Mouse (Mus musculus) liver, embryonic 12.5 days (tissue): Measurements from ENCODE around the gene Itga8. TPM values are rescaled to one million over a fixed set of nuclear protein-coding genes. Genes with fewer than 3 reads are reported as not detected.

ENCODE experiments used
- ATAC-seq: fragments of 200-750 bp; cut with Nextera tagmentation; 2 replicates; pipeline ENCODE4 v1.8.0; 2017; ENCODE audit warnings: moderate number of reproducible peaks, mild to moderate bottlenecking, moderate library complexity
- H3K27ac ChIP-seq: fragments of 300-500 bp; sonication (generic); 2 replicates; pipeline ENCODE4 v1.5.1; 2016; ENCODE audit warnings: mild to moderate bottlenecking
- H3K27me3 ChIP-seq: fragments of 300-500 bp; sonication (generic); replicated peaks from 2 replicates; pipeline ENCODE4 v1.6.1; 2016; ENCODE audit warnings: mild to moderate bottlenecking, moderate library complexity
- H3K36me3 ChIP-seq: fragments of 300-500 bp; sonication (generic); 2 replicates; pipeline ENCODE4 v1.6.1; 2016; ENCODE audit warnings: mild to moderate bottlenecking, moderate library complexity
- H3K4me1 ChIP-seq: fragments of 300-500 bp; sonication (generic); 2 replicates; pipeline ENCODE4 v1.6.1; 2016
- H3K4me2 ChIP-seq: fragments of 300-500 bp; sonication (generic); 2 replicates; pipeline ENCODE4 v1.6.1; 2016; ENCODE audit warnings: mild to moderate bottlenecking, moderate library complexity
- H3K4me3 ChIP-seq: fragments of 300-500 bp; sonication (generic); 2 replicates; pipeline ENCODE4 v1.5.1; 2016; ENCODE audit warnings: mild to moderate bottlenecking, moderate library complexity
- H3K9ac ChIP-seq: fragments of 300-500 bp; sonication (generic); 2 replicates; pipeline ENCODE4 v1.6.1; 2016; ENCODE audit warnings: mild to moderate bottlenecking, moderate library complexity
- H3K9me3 ChIP-seq: fragments of 300-500 bp; sonication (generic); replicated peaks from 2 replicates; pipeline ENCODE4 v1.6.1; 2016; ENCODE audit warnings: mild to moderate bottlenecking, moderate library complexity
- WGBS: fragments of 180-500 bp; shearing (Covaris S2); methylation state at CpG from one replicate; pipeline ENCODE4 v1.1.7; 2016; ENCODE audit not compliant: insufficient replicate concordance; 5-methylcytosine and 5-hydroxymethylcytosine counted together
- polyA plus RNA-seq: library from polyadenylated mRNA; unstranded; fragments of >200 nt; fragmentation: Nextera tagmentation; extraction: Ambion mirVana; gene quantifications from 2 replicates; pipeline ENCODE4 v1.2.1, GENCODE M21; 2016

The Itga8 gene
- polyA plus RNA-seq, result 3.9 and 4.5 TPM in 2 replicates

DNA sequence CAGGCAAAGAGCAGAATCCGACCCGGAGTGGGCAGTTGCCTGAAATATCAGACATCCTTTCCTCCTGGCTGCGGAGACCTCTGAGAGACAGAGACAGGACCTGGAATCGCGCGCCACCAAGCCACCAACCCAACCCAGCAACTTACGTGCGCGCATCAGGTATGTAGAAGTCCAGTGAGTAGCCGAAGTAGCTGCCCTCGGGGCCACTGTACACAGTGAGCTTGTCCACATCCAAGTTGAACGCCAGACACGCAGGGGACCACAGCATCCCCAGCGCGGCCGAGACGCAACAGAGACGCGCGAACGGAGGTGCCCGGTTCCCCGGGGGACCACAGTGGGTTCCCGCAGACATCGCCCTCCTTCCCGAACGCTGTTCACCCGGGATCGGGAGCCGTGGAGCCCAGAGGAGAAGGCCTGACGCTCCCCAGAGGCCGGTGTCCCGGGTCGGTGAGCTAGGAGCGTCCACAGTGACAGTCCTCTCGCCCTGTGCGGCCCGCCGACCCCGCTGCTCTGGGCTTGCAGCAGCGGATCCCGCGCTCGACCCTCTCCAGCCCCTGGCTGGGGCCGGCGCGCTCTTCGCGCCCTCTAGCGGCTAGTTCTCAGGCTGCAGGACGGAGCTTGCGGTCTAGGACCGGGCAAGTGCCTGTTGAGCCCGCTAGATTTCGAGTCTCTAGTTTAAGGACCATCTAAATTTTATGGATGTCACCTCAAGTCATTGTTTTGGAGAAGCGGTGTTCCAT, at the start of gene Itga8:
Gene Itga8 (minus strand): TSS at position 492 of the 740 bp plus-strand sequence.
- H3K27ac ChIP-seq, result no peak within 1 kb of the TSS
- 2% methylated on average over 56 of the region's 56 CpGs for WGBS
- peak within 1 kb of the TSS; percentile 58; the same call in 1 of the 2 replicates for H3K9ac ChIP-seq

GRCm38 (mm10) chr2:12348914-12349313, 47.2 kb upstream of the Itga8 start:
- 59% methylated on average over 2 of the region's 2 CpGs for WGBS
- Histone ChIP-seq H3K36me3 (peaks cover 53% of the 10 kb centered on the region), H3K9ac (no peak overlapping the region), H3K27ac (no peak overlapping the region), H3K4me3 (no peak overlapping the region), H3K9me3 (no peaks in the 10 kb centered on the region), H3K27me3 (no peaks in the 10 kb centered on the region), H3K4me2 (no peak overlapping the region), H3K4me1 (no peaks in the 10 kb centered on the region)
- no peak for ATAC-seq

More for the DNA sequence above, at the start of gene Itga8:
- H3K4me3 ChIP-seq, result peak within 1 kb of the TSS; percentile 60
- H3K36me3 ChIP-seq, result no peaks in the 10 kb centered on the region
- no peaks in the 10 kb centered on the region for H3K4me1 ChIP-seq
- peak within 1 kb of the TSS; percentile 89 for H3K4me2 ChIP-seq
- ATAC-seq, result peak; percentile 88
- no peaks in the 10 kb centered on the region for H3K9me3 ChIP-seq
- H3K27me3 ChIP-seq, result peaks cover 58% of the 10 kb centered on the region

- H3K4me1 ChIP-seq, result peaks cover 12% of the 10 kb centered on the region
- H3K27me3 ChIP-seq, result no peaks in the 10 kb centered on the region
- no peak overlapping the region for H3K4me3 ChIP-seq
- no peak for ATAC-seq
- H3K4me2 ChIP-seq, result no peak overlapping the region
- WGBS, result 64% methylated on average over 2 of the region's 2 CpGs
- 0 out of 2 replicates have a peak, but pooled peaks cover 3% of the 10 kb centered on the region for H3K9me3 ChIP-seq
- no peak overlapping the region for H3K27ac ChIP-seq
- H3K36me3 ChIP-seq, result no peaks in the 10 kb centered on the region
- no peak overlapping the region for H3K9ac ChIP-seq
Observed at GRCm38 (mm10) chr2:12331962-12332361, 30.2 kb upstream of the Itga8 start.

- Histone ChIP-seq H3K4me1 (peaks cover 14% of the 10 kb centered on the region), H3K4me3 (no peak overlapping the region), H3K4me2 (no peak overlapping the region), H3K27ac (no peak overlapping the region), H3K27me3 (no peaks in the 10 kb centered on the region), H3K9me3 (no peaks in the 10 kb centered on the region), H3K36me3 (no peaks in the 10 kb centered on the region), H3K9ac (no peak overlapping the region)
- 71% methylated on average over 2 of the region's 2 CpGs for WGBS
- ATAC-seq, result no peak
Observed at GRCm38 (mm10) chr2:12329620-12330019, 27.9 kb upstream of the Itga8 start.

GRCm38 (mm10) chr2:12329068-12329407, 27.3 kb upstream of the Itga8 start:
- Histone ChIP-seq H3K9me3 (no peaks in the 10 kb centered on the region), H3K27ac (no peak overlapping the region), H3K4me3 (no peak overlapping the region), H3K4me2 (no peak overlapping the region), H3K4me1 (peaks cover 14% of the 10 kb centered on the region), H3K9ac (no peak overlapping the region), H3K27me3 (no peaks in the 10 kb centered on the region), H3K36me3 (no peaks in the 10 kb centered on the region)
- no peak for ATAC-seq
- 55% methylated on average over 5 of the region's 5 CpGs for WGBS

GRCm38 (mm10) chr2:12328355-12329067, 26.8 kb upstream of the Itga8 start:
- H3K27ac ChIP-seq, result no peak overlapping the region
- WGBS, result 47% methylated on average over 8 of the region's 8 CpGs
- H3K9me3 ChIP-seq, result no peaks in the 10 kb centered on the region
- no peak for ATAC-seq
- H3K4me1 ChIP-seq, result peaks cover 14% of the 10 kb centered on the region
- H3K9ac ChIP-seq, result no peak overlapping the region
- H3K4me2 ChIP-seq, result peak overlapping the region; percentile 73; the same call in 1 of the 2 replicates
- no peaks in the 10 kb centered on the region for H3K27me3 ChIP-seq
- no peak overlapping the region for H3K4me3 ChIP-seq
- no peaks in the 10 kb centered on the region for H3K36me3 ChIP-seq

GRCm38 (mm10) chr2:12327691-12328354, 26.1 kb upstream of the Itga8 start:
- H3K9ac ChIP-seq, result peak overlapping the region; percentile 28; the same call in 1 of the 2 replicates
- H3K4me2 ChIP-seq, result peak overlapping the region; percentile 73
- H3K4me1 ChIP-seq, result peaks cover 14% of the 10 kb centered on the region
- 37% methylated on average over 11 of the region's 11 CpGs for WGBS
- H3K36me3 ChIP-seq, result no peaks in the 10 kb centered on the region
- H3K4me3 ChIP-seq, result peak overlapping the region; percentile 53
- ATAC-seq, result peak; percentile 44; the same call in 1 of the 2 replicates
- no peaks in the 10 kb centered on the region for H3K27me3 ChIP-seq
- H3K9me3 ChIP-seq, result no peaks in the 10 kb centered on the region
- H3K27ac ChIP-seq, result no peak overlapping the region

- Histone ChIP-seq H3K36me3 (no peaks in the 10 kb centered on the region), H3K27ac (no peak overlapping the region), H3K9ac (peak overlapping the region; percentile 28; the same call in 1 of the 2 replicates), H3K4me3 (peak overlapping the region; percentile 53), H3K4me2 (peak overlapping the region; percentile 73), H3K4me1 (peaks cover 14% of the 10 kb centered on the region), H3K27me3 (no peaks in the 10 kb centered on the region), H3K9me3 (no peaks in the 10 kb centered on the region)
- ATAC-seq, result peak; percentile 81
- WGBS, result 13% methylated on average over 10 of the region's 10 CpGs
Observed at GRCm38 (mm10) chr2:12327216-12327615, 25.5 kb upstream of the Itga8 start.

DNA sequence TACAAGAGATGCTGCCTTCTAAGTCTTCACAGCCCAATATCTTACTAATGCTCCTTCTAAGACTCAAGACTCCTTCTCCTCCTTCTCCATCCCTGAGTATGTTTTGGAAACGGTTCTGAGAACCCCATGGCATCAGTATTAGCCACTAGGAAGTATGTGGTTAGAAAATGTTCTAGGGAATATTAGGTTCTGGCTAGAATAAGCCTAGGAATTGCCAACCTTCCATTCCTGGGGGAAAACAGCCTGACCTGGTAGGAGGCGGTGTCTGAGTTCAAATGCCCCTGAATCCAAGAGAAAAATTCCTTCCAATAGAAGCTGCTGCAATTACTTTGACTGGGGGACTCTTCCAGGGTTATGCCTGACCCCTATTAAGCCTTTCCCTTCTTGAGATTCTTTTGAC, 24.1 kb upstream of the Itga8 start:
- Histone ChIP-seq H3K36me3 (no peaks in the 10 kb centered on the region), H3K4me3 (no peak overlapping the region), H3K9ac (no peak overlapping the region), H3K9me3 (no peaks in the 10 kb centered on the region), H3K4me2 (no peak overlapping the region), H3K27ac (no peak overlapping the region), H3K27me3 (no peaks in the 10 kb centered on the region), H3K4me1 (peaks cover 14% of the 10 kb centered on the region)
- 58% methylated on average over 2 of the region's 2 CpGs for WGBS
- no peak for ATAC-seq

GRCm38 (mm10) chr2:12325417-12325816, 23.7 kb upstream of the Itga8 start:
- no peak overlapping the region for H3K4me2 ChIP-seq
- H3K9ac ChIP-seq, result no peak overlapping the region
- H3K27me3 ChIP-seq, result no peaks in the 10 kb centered on the region
- peaks cover 14% of the 10 kb centered on the region for H3K4me1 ChIP-seq
- no peak overlapping the region for H3K4me3 ChIP-seq
- no peaks in the 10 kb centered on the region for H3K36me3 ChIP-seq
- no peaks in the 10 kb centered on the region for H3K9me3 ChIP-seq
- ATAC-seq, result no peak
- no peak overlapping the region for H3K27ac ChIP-seq
- 80% methylated on average over 6 of the region's 6 CpGs for WGBS

GRCm38 (mm10) chr2:12320914-12321313, 19.2 kb upstream of the Itga8 start:
- no peak overlapping the region for H3K27ac ChIP-seq
- no peak for ATAC-seq

DNA sequence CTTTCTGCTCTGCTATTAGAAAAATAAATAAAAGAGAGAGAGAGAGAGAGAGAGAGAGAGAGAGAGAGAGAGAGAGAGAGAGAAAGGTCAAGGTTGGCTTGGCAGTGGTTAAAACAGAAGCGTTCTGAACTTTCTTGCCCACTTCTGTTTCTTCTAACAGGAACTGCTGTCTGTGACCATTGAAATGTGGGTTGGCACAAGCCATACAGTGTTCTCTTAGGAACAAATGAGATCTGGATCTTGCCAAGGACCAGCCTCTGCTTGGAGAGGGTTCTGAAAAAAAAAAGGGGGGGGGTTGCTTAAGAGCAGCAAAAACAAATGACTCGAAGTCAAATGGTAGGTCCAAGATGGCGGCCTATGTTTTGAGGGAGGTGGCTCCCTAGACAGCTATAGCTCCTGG, 17.0 kb upstream of the Itga8 start:
- Histone ChIP-seq H3K4me1 (peaks cover 5% of the 10 kb centered on the region; the same call in 1 of the 2 replicates), H3K4me3 (no peak overlapping the region), H3K9ac (no peak overlapping the region), H3K27ac (no peak overlapping the region), H3K27me3 (no peaks in the 10 kb centered on the region), H3K9me3 (no peaks in the 10 kb centered on the region), H3K36me3 (no peaks in the 10 kb centered on the region), H3K4me2 (no peak overlapping the region)
- ATAC-seq, result no peak
- WGBS, result 76% methylated on average over 3 of the region's 3 CpGs

More at GRCm38 (mm10) chr2:12320914-12321313, 19.2 kb upstream of the Itga8 start:
- no peak overlapping the region for H3K4me2 ChIP-seq
- H3K4me3 ChIP-seq, result no peak overlapping the region
- H3K36me3 ChIP-seq, result no peaks in the 10 kb centered on the region
- WGBS, result 73% methylated on average over 4 of the region's 4 CpGs
- H3K4me1 ChIP-seq, result peaks cover 5% of the 10 kb centered on the region; the same call in 1 of the 2 replicates
- no peaks in the 10 kb centered on the region for H3K27me3 ChIP-seq
- H3K9ac ChIP-seq, result no peak overlapping the region
- H3K9me3 ChIP-seq, result no peaks in the 10 kb centered on the region
